Mouse (Mus musculus): ENCODE measurements around the gene Arhgap24. TPM values are rescaled to one million over a fixed set of nuclear protein-coding genes. Genes with fewer than 3 reads are reported as not detected.

Gene Arhgap24
- polyA plus RNA-seq, 1 experiment from 2014 or later: 11.3 TPM

DNA sequence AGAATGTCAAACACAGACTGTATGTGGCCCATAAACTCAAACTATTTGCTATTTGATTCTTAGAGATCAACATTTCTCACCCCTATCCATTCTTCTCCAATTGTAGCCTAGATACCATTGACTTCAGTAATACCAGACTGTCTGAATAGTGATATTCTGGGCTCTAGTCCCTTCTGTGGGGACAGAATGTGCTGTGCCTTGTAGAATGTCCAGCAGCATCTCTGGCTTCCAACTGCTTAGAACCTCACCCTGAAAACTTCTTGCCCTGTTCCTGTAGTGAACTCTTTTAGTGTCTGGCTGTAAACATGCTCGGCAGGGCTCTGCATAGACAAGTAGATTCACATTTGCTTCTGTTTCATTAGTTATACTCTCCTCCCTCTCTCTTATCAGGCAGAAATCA is 110.2 kb downstream of the Arhgap24 start:
- H3K9me3 ChIP-seq (ENCODE audit: control insufficient read depth, low read length): peaks cover 1% of the 10 kb centered on the region; the same call in 1 of the 2 replicates
- H3K27me3 ChIP-seq (replicated peaks; ENCODE audit: control insufficient read depth, insufficient read depth, low read length): no peaks in the 10 kb centered on the region
- no peak overlapping the region for H3K4me3 ChIP-seq (ENCODE audit: low read length)
- H3K27ac ChIP-seq (ENCODE audit: low read length): no peak overlapping the region
- no peak overlapping the region for H3K9ac ChIP-seq (ENCODE audit: low read depth, low read length)
- no peak for ATAC-seq
- H3K36me3 ChIP-seq (ENCODE audit: control insufficient read depth, insufficient read depth, low read length): no peaks in the 10 kb centered on the region
- H3K4me1 ChIP-seq (ENCODE audit: control insufficient read depth, insufficient read depth, low read length): no peaks in the 10 kb centered on the region
- WGBS: 69% methylated on average over 1 of the region's 1 CpGs
- no peak overlapping the region for H3K4me2 ChIP-seq (ENCODE audit: low read depth, low read length)

DNA sequence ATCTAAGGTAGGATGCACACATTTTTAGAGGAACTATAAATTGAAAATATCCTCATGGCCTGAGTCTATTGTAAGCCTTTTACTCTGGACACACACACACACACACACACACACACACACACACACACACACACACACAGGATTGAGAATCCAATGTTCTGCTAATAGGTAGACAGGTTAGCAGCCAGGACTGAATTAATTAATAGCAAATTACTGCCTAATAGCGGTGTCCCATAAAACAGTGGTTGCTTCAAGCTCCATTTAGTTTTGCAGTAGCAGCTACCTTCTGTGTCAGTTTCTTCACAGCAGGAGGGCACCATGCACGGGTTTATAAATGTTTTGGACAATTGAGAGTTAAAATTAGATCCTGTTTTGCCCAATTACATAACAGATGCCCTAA is 111.9 kb downstream of the Arhgap24 start:
- Histone ChIP-seq H3K9ac (ENCODE audit: low read depth, low read length) (no peak overlapping the region), H3K4me3 (ENCODE audit: low read length) (no peak overlapping the region), H3K36me3 (ENCODE audit: control insufficient read depth, insufficient read depth, low read length) (no peaks in the 10 kb centered on the region), H3K9me3 (ENCODE audit: control insufficient read depth, low read length) (no peaks in the 10 kb centered on the region), H3K4me1 (ENCODE audit: control insufficient read depth, insufficient read depth, low read length) (no peaks in the 10 kb centered on the region), H3K4me2 (ENCODE audit: low read depth, low read length) (no peak overlapping the region), H3K27me3 (replicated peaks; ENCODE audit: control insufficient read depth, insufficient read depth, low read length) (no peaks in the 10 kb centered on the region), H3K27ac (ENCODE audit: low read length) (no peak overlapping the region)
- no peak for ATAC-seq
- WGBS: 76% methylated on average over 2 of the region's 2 CpGs

DNA sequence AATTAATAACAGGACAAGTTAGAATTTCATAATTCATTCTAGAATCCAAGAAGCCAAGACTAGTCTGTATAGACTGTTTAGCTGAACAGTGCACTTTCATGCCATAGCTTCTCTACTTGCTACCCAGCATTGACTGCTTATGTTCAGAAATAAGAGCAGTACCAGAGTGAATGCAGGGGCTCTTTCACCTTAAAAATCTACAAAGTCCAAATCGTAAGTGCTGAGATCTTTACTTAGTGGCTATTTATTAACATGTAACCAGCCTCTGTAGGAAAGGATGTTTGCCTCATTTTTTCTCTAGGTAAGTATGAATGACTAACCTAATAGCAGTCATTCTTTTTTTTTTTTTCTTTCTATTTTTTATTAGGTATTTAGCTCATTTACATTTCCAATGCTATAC is 117.9 kb downstream of the Arhgap24 start:
- Histone ChIP-seq H3K27ac (ENCODE audit: low read length) (no peak overlapping the region), H3K4me3 (ENCODE audit: low read length) (no peak overlapping the region), H3K27me3 (replicated peaks; ENCODE audit: control insufficient read depth, insufficient read depth, low read length) (no peaks in the 10 kb centered on the region), H3K4me1 (ENCODE audit: control insufficient read depth, insufficient read depth, low read length) (no peaks in the 10 kb centered on the region), H3K4me2 (ENCODE audit: low read depth, low read length) (no peak overlapping the region), H3K36me3 (ENCODE audit: control insufficient read depth, insufficient read depth, low read length) (no peaks in the 10 kb centered on the region), H3K9me3 (ENCODE audit: control insufficient read depth, low read length) (no peaks in the 10 kb centered on the region), H3K9ac (ENCODE audit: low read depth, low read length) (no peak overlapping the region)
- WGBS: 68% methylated on average over 1 of the region's 1 CpGs
- ATAC-seq: peak; percentile 84

DNA sequence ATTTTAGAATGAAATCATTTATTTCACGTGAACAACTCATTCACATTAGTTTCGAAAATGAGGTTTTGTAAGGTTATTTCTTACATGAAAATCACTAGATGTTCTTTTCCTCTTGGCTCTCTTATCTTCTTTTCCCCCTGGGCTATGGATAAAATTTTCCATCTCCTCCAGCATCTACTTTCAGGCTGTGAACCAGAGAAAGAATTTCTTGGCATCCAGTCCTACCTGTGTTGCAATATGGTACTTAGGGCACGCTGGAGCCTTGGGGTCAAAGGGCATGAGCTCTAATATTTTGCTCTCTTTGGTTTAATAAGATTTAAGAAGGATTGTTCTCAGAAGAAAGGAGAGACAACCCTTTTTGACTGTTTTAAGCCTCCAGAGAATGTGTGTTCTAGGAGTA is 132.4 kb downstream of the Arhgap24 start:
- no peaks in the 10 kb centered on the region for H3K36me3 ChIP-seq (ENCODE audit: control insufficient read depth, insufficient read depth, low read length)
- no peak for ATAC-seq
- H3K27me3 ChIP-seq (replicated peaks; ENCODE audit: control insufficient read depth, insufficient read depth, low read length): no peaks in the 10 kb centered on the region
- H3K4me2 ChIP-seq (ENCODE audit: low read depth, low read length): no peak overlapping the region
- no peak overlapping the region for H3K9ac ChIP-seq (ENCODE audit: low read depth, low read length)
- no peaks in the 10 kb centered on the region for H3K9me3 ChIP-seq (ENCODE audit: control insufficient read depth, low read length)
- no peak overlapping the region for H3K27ac ChIP-seq (ENCODE audit: low read length)
- H3K4me1 ChIP-seq (ENCODE audit: control insufficient read depth, insufficient read depth, low read length): no peaks in the 10 kb centered on the region
- 83% methylated on average over 3 of the region's 3 CpGs for WGBS
- H3K4me3 ChIP-seq (ENCODE audit: low read length): no peak overlapping the region

DNA sequence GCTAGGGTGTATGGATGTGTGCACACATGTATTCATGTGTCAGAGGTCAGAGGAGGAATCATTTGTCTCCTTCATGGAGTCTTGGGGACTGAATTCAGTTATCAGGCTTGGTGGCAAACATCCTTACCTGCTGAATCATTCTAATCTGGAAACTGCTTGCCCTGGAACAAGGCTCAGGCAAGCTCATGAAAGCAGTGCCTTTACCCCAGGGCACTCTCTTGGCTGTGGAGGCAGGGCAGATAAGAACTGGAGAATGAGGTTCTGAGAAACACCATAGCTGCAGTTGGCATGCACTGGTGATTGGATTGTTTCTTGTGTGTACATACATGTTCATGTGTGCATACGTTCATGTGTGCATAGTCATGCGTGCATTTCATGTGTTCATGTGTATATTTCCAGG is 132.9 kb downstream of the Arhgap24 start:
- Histone ChIP-seq H3K4me3 (ENCODE audit: low read length) (no peak overlapping the region), H3K27me3 (replicated peaks; ENCODE audit: control insufficient read depth, insufficient read depth, low read length) (no peaks in the 10 kb centered on the region), H3K9ac (ENCODE audit: low read depth, low read length) (no peak overlapping the region), H3K9me3 (ENCODE audit: control insufficient read depth, low read length) (no peaks in the 10 kb centered on the region), H3K27ac (ENCODE audit: low read length) (no peak overlapping the region), H3K36me3 (ENCODE audit: control insufficient read depth, insufficient read depth, low read length) (no peaks in the 10 kb centered on the region), H3K4me1 (ENCODE audit: control insufficient read depth, insufficient read depth, low read length) (no peaks in the 10 kb centered on the region), H3K4me2 (ENCODE audit: low read depth, low read length) (no peak overlapping the region)
- no peak for ATAC-seq
- WGBS: 99% methylated on average over 2 of the region's 2 CpGs

DNA sequence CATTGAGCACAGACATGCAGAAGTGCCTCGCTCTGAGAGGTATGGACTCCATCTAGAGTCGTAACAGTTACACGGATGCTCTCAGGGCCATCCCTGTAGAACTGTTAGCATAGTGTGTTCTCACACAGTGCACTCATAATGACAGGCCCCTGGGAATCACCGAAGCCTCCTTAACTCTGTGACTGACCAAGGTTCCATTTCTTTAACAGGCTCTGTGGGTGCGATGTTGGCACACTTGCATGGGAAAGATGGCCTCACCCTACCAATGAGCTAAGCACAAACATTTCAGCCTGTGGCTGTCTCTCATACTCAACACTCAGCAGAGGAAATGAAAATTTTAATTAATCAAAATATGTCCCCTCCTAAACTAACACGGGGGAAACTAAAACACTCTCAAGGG is 134.1 kb downstream of the Arhgap24 start:
- Histone ChIP-seq H3K27me3 (replicated peaks; ENCODE audit: control insufficient read depth, insufficient read depth, low read length) (no peaks in the 10 kb centered on the region), H3K9ac (ENCODE audit: low read depth, low read length) (no peak overlapping the region), H3K36me3 (ENCODE audit: control insufficient read depth, insufficient read depth, low read length) (no peaks in the 10 kb centered on the region), H3K4me2 (ENCODE audit: low read depth, low read length) (no peak overlapping the region), H3K4me3 (ENCODE audit: low read length) (no peak overlapping the region), H3K4me1 (ENCODE audit: control insufficient read depth, insufficient read depth, low read length) (no peaks in the 10 kb centered on the region), H3K9me3 (ENCODE audit: control insufficient read depth, low read length) (no peaks in the 10 kb centered on the region), H3K27ac (ENCODE audit: low read length) (no peak overlapping the region)
- 93% methylated on average over 6 of the region's 6 CpGs for WGBS
- no peak for ATAC-seq

DNA sequence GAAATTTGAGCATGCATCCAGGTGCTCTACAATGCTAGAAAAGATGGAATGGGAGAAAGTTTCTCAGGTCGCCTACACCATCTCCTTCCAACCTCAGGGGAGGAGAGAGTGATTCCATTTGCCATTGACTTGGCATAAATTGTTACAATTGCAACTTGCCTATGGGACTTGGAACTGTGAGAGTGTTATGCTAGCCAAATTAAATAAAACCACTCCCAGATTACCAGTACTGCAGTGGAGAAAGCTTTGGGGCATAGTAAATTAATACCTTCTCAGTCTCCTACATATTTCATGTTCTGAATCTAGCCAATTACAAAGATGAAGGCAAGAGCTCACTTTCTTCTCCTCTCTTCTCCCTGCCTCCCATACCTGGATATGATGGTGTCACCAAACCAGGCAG is 139.8 kb downstream of the Arhgap24 start:
- no peaks in the 10 kb centered on the region for H3K4me1 ChIP-seq (ENCODE audit: control insufficient read depth, insufficient read depth, low read length)
- H3K27ac ChIP-seq (ENCODE audit: low read length): no peak overlapping the region
- no peak overlapping the region for H3K9ac ChIP-seq (ENCODE audit: low read depth, low read length)
- WGBS: 84% methylated on average over 1 of the region's 1 CpGs
- ATAC-seq: no peak
- H3K4me3 ChIP-seq (ENCODE audit: low read length): no peak overlapping the region
- no peaks in the 10 kb centered on the region for H3K9me3 ChIP-seq (ENCODE audit: control insufficient read depth, low read length)
- no peaks in the 10 kb centered on the region for H3K36me3 ChIP-seq (ENCODE audit: control insufficient read depth, insufficient read depth, low read length)
- no peaks in the 10 kb centered on the region for H3K27me3 ChIP-seq (replicated peaks; ENCODE audit: control insufficient read depth, insufficient read depth, low read length)
- H3K4me2 ChIP-seq (ENCODE audit: low read depth, low read length): no peak overlapping the region

DNA sequence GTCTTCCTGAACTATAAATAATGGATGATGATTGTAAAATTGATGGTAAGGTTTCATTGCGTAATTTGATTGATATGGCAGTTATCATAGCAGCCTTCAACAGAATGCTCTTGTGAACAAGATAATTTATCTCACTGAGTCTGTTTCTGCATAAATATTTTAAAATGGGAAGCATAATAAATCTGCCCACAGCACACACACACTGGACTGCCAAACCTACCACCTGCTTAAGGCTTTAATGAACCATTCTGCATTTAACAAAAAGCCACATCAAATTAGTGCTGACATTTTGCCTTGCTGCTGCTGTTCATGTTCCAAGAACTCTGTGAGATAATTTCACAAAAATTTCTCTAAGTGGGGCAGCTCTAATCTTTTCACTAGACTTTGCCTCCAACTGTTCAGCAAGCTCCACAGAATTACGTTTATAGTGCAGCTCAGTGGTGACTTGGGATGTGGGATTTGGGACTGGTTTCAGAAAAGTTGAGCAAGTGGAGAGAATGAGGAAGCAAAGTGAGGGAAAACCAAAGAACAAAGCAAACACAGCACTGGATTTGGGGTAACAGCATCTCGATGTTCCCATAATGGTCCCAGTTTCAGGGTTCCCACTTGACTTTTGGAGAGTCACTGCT is 142.7 kb downstream of the Arhgap24 start:
- Histone ChIP-seq H3K27ac (ENCODE audit: low read length) (no peak overlapping the region), H3K36me3 (ENCODE audit: control insufficient read depth, insufficient read depth, low read length) (no peaks in the 10 kb centered on the region), H3K27me3 (replicated peaks; ENCODE audit: control insufficient read depth, insufficient read depth, low read length) (no peaks in the 10 kb centered on the region), H3K4me2 (ENCODE audit: low read depth, low read length) (no peak overlapping the region), H3K9ac (ENCODE audit: low read depth, low read length) (no peak overlapping the region), H3K9me3 (ENCODE audit: control insufficient read depth, low read length) (no peaks in the 10 kb centered on the region), H3K4me1 (ENCODE audit: control insufficient read depth, insufficient read depth, low read length) (no peaks in the 10 kb centered on the region), H3K4me3 (ENCODE audit: low read length) (no peak overlapping the region)
- WGBS: 79% methylated on average over 3 of the region's 3 CpGs
- ATAC-seq: no peak

DNA sequence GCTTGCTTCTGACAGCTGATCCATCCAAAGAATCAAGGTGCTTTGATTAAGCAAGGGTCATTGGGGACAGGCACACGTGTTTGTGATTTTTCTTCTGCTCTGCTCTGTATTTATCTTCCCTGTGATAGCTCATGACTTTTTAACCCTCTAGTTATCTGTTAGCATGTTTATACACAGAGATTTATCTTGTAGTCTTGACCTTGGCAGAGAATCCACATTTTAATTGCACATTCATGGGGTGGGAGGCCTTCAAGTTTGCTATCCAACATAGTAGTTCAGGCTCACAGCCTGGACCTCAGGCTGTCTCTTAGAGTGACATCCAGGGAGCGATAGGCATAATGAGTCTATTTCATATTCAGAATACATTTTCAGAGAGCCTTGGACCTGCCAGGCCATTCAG is 145.5 kb downstream of the Arhgap24 start:
- Histone ChIP-seq H3K4me2 (ENCODE audit: low read depth, low read length) (no peak overlapping the region), H3K9ac (ENCODE audit: low read depth, low read length) (no peak overlapping the region), H3K27ac (ENCODE audit: low read length) (no peak overlapping the region), H3K4me3 (ENCODE audit: low read length) (no peak overlapping the region), H3K4me1 (ENCODE audit: control insufficient read depth, insufficient read depth, low read length) (peaks cover 2% of the 10 kb centered on the region; the same call in 1 of the 2 replicates), H3K36me3 (ENCODE audit: control insufficient read depth, insufficient read depth, low read length) (no peaks in the 10 kb centered on the region), H3K27me3 (replicated peaks; ENCODE audit: control insufficient read depth, insufficient read depth, low read length) (no peaks in the 10 kb centered on the region), H3K9me3 (ENCODE audit: control insufficient read depth, low read length) (no peaks in the 10 kb centered on the region)
- no peak for ATAC-seq
- WGBS: 40% methylated on average over 2 of the region's 2 CpGs

DNA sequence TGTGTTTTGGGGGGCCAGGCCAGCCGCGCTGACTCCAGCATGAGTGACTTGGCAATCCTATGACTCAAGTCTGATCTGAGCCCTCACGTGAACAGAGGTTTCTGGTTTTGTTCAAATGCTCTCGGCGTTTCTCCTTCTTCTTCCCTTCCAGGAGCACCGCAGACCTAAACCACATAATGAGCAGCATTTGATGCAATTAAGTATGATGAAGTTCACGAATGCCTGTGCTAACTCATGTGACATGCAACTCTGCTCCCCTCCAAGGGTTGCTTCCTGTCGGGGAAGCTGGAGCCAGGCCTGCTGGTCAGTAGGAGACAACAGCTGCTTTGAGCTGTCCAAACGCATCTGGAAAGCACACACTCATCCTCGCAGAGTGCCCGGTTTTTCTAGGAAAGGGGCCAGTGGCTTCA is 148.2 kb downstream of the Arhgap24 start:
- no peaks in the 10 kb centered on the region for H3K9me3 ChIP-seq (ENCODE audit: control insufficient read depth, low read length)
- no peak overlapping the region for H3K4me3 ChIP-seq (ENCODE audit: low read length)
- H3K27me3 ChIP-seq (replicated peaks; ENCODE audit: control insufficient read depth, insufficient read depth, low read length): no peaks in the 10 kb centered on the region
- no peak overlapping the region for H3K4me2 ChIP-seq (ENCODE audit: low read depth, low read length)
- no peak overlapping the region for H3K27ac ChIP-seq (ENCODE audit: low read length)
- no peak overlapping the region for H3K9ac ChIP-seq (ENCODE audit: low read depth, low read length)
- peak; percentile 69; the same call in 1 of the 2 replicates for ATAC-seq
- H3K4me1 ChIP-seq (ENCODE audit: control insufficient read depth, insufficient read depth, low read length): peaks cover 2% of the 10 kb centered on the region; the same call in 1 of the 2 replicates
- WGBS: 50% methylated on average over 11 of the region's 11 CpGs
- no peaks in the 10 kb centered on the region for H3K36me3 ChIP-seq (ENCODE audit: control insufficient read depth, insufficient read depth, low read length)
